Mouse (Mus musculus) gonadal fat pad, adult 2 months (tissue): ENCODE results near the gene Sbk1. TPM values are rescaled to one million over a fixed set of nuclear protein-coding genes. Genes with fewer than 3 reads are reported as not detected.
"Not testable (repeated sequence)": the region's sequence is repeated elsewhere in the genome, so short reads cannot be mapped to it uniquely, and the experiment has no call there.

ENCODE experiments used
- DNase-seq: peaks from one replicate; pipeline ENCODE4 v3.0.0-alpha.2; 2012; ENCODE audit warnings: low read depth
- polyA plus RNA-seq: library from polyadenylated mRNA; depleted of rRNA; stranded (reverse); fragments of >200 nt; gene quantifications from 2 replicates; pipeline ENCODE4 v1.2.3, GENCODE M21; 2012

The Sbk1 gene
- polyA plus RNA-seq, 1 experiment: 26.5 TPM

DNA sequence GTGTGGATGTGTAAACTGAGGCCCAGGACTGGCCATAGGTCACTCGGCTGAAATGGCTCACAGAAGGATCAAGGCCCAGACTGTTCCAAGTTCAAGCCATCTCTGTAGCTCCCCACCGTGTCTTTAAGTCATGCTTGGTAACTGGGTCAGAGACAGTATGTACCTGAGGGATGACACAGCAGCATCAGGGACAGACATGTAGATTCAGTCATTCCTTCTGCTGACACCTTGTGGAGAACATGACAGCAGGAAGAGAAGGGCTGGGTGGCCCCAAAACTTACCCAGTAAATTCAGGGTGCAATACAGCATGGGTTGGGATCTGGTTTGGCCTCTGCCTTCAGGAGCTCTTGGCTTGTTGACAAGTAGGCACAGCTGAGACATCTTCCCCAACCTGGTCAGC is 13.9 kb downstream of the Sbk1 start:
- no peak for DNase-seq

GRCm38 (mm10) chr7:126287493-126288103 is 15.2 kb downstream of the Sbk1 start:
- DNase-seq: no peak

GRCm38 (mm10) chr7:126288104-126288497 is 15.7 kb downstream of the Sbk1 start:
- no peak for DNase-seq

- no peak for DNase-seq
Measured at GRCm38 (mm10) chr7:126288571-126289091, 16.2 kb downstream of the Sbk1 start.

DNA sequence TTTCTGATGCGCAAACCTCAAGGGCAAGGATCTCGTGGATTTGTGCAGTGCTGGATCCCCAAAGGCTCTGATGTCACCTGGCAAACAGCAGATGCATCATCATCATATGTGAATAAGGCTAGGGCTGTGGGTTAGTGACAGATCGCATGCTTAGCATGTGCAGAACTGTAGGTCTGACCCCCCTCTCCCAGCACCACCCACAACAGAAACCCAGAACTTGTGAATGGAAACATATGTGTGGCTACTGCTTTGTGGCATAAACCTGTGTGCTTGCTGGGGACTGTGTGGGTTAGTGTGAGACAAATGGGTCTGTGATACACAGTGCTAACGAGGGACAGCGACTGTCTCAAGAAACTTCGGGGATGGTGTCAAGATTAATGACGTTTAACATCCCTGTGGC is 17.0 kb downstream of the Sbk1 start:
- DNase-seq: no peak

DNA sequence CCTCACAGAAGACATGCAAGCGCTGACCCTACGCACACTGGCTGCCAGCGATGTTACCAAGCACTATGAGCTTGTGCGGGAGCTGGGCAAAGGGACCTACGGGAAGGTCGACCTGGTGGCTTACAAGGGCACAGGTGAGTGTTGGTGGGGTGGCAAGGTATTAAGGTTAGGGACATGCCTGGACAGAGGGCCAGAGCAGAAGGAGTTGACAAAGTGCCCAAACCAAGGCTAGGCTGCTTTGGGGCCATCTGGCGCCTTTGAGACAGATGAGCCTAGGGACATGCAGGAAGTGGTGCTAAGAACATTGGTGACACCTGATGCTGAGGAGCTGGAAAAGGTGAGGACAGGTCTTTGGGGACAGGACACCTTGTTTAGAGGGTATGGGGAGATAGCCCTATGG is 17.5 kb downstream of the Sbk1 start:
- DNase-seq: no peak

- DNase-seq: no peak
Measured at GRCm38 (mm10) chr7:126291681-126292545, 19.5 kb downstream of the Sbk1 start.

DNA sequence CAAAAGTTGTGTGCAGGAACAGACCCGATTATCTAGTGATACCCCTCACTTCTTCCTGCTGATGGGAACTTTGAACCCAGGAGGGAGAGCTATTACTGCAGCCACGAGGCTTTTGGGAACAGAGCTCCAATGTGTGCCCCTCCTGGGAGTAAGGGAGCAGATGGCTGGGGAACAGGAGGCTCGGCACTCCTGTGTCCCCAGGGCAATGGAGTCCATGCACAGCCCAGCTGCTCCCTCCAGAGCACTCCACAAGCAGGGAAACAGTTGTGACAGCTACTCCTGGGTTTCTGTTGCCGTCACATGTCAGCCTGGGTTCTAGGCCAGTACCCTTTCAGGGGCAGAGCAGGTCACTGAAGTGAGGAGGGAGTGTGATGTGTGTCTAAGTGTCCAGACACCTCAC is 20.7 kb downstream of the Sbk1 start:
- no peak for DNase-seq

DNA sequence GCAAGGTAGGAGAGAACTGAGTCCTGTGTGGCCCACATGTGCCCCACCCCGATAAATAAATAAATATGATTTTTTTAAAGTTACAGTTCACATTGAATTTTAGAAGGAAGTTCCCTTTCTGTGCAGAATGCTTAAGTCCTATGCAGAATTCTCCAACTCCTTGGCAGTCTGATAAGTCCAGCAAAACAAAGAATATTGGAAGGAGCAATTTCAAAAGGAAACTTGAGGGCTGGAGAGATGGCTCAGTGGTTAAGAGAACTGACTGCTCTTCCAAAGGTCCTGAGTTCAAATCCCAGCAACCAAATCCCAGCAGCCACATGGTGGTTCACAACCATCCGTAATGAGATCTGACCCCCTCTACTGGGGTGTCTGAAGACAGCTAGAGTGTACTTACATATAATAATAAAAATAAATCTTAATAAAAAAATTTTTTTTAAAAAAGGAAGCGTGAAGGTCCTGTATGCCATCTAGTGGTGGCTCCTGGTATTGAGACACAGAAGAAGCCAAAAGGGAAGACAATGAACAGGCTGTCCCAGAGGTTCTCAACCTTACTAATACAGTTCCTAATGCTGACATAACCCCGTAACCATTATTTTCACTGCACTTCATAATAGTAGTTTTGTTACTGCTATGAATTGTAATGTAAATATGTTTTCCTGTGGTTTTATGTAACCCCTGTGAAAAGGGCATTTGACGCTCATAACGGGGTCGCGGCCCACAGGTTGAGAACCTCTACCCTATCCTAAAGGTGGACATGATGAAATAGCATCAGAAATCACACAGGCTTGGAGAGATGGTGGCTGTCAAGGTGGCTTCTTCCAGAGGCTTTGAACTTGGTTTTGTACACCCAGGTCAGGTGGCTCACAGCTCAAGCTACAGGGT is 25.4 kb downstream of the Sbk1 start:
- no peak for DNase-seq

GRCm38 (mm10) chr7:126298856-126299255 is 26.4 kb downstream of the Sbk1 start:
- DNase-seq: no peak

DNA sequence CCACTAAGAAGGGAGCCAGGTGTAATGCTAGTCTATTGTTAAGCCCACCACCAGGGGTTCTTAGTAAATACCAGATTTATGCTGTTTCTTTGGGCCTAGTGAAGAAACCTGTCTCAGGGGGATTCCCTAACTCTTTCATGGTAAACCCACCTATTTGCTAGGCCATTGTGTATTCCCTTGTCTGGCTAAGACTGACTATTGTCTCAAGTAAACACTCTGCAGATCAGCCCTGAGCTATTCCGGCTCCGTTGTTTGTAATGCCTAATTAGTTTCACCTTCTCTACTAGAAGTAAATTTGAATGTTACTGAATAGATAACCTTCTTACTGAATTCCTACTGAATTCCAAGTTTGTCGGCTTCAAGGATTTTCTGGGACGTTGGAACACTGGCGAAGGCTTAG is 29.4 kb downstream of the Sbk1 start:
- DNase-seq: not testable (repeated sequence)

DNA sequence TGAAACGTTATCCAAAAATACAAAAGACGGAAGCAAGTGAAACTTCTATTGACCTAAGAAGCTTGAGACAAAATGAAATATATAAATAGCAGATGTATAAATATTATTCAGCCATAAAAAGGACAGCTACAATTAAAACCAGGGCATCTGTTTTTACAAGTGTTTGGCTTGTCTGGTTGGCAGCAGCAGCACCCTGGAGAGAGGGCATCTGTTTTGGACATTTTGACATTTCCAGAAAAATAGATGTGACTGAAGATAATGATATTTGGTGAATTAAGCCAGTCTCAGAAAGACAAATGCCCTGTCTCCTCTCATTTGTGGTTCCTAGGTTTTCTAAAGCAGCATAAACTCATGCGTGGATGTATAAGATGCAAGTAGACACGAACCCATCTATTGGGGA is 39.4 kb downstream of the Sbk1 start:
- no peak for DNase-seq

DNA sequence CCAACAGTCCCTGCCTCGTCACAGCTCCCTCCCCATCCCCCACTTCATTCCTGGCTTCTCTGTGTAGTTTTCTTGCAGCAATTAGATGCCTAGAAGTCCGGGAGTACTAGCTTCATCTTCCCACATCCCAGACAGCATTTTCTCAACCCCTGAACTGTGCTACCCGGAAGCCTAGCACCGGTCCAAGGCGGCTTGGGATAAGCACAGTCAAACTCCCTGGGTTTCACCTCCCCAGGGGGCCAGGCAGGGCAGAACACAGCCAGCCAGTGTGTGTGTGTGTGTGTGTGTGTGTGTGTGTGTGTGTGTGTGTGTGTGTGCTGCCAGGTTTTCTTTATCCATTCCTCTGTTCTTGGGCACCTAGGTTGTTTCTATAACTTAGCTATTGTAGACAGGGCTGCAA is 40.9 kb downstream of the Sbk1 start:
- DNase-seq: no peak

DNA sequence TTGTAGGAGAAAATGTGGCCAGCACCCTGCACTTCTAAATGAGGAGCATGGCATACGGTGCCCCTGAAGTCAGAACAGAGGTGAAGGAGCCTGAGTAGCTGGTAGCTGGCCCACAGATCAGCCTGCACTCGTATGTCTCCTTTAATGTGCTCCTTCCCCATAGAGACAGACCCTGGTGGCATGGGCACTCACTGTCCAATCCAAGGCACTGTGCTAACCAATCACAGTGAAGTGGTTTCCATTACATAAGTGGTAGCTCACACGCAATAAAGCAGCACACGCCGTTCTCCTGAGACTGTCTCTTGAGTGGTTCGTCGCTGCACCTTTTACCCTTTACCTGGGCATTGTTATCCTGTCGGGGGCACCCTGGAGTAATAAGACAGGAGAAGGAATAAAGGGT is 41.9 kb downstream of the Sbk1 start:
- no peak for DNase-seq

DNA sequence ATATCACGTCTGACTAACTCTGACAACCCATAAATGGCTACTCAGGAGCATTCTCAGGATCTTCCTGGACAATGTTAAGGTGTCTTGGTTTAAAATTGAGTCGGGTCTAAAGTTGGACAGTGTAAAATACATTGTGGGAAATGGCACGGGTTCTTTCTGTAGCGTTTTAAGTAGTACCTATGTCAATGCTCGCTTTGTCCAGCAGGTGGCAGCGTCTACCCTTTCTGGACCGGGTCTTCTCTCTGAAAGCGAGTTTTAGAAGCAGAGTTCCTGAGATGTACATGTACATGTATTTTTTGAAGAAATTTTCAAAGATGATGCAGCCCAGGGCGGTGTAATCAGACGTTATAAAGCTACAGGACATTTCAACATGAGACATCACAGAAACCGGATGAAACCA is 51.3 kb downstream of the Sbk1 start:
- peak; percentile 10 for DNase-seq

- no peak for DNase-seq
Measured at GRCm38 (mm10) chr7:126324791-126325190, 52.4 kb downstream of the Sbk1 start.

- DNase-seq: not testable (repeated sequence)
Measured at GRCm38 (mm10) chr7:126325576-126326273, 53.3 kb downstream of the Sbk1 start.

DNA sequence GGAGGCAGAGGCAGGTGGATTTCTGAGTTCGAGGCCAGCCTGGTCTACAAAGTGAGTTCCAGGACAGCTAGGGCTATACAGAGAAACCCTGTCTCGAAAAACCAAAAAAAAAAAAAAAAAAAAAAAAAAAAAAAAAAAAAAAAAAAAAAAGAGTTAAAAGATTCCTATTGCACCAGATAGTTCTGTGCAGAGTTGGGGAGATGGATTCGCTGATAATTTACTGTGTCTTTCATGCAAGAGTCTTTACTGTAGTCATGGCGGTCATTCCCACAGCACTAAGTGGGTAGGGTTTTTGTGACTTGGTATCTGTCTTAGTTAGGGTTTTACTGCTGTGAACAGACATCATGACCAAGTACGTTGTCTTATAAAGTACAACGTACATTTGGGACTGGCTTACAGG is 56.4 kb downstream of the Sbk1 start:
- DNase-seq: not testable (repeated sequence)

DNA sequence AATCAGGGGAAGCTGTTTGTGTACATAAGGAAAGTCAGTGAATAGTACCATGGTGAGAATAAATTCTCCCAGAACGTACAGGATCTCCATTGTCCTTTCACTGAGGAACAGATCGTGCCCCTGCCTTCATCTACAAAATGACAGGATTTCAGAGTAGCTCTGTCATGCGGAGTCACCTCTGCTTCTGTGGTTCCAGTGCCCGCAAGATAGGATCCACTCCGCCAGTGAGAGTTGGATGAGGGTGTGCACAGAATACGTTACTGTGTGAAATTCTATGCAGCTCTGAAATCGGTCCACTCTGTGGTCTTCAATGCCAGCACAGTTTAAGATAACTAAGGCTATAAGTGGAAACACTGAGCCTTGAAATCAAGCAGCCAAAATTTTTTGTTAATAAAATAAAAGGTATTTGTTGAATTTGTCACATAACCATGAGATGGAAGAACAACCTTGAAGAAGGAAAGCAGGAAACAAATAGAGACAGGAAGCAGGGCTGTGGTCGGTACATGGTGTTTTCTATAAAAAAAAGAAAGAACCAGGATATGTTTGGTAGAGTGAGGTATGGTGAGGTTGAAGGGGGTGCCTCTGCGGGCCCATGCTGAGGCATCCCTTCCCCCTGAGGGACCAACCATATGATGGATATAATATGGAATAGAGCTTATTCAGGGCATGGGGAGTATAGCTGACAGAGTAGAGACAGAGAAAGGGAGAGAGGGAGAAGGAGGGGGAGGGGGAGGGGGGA is 57.7 kb downstream of the Sbk1 start:
- no peak for DNase-seq

DNA sequence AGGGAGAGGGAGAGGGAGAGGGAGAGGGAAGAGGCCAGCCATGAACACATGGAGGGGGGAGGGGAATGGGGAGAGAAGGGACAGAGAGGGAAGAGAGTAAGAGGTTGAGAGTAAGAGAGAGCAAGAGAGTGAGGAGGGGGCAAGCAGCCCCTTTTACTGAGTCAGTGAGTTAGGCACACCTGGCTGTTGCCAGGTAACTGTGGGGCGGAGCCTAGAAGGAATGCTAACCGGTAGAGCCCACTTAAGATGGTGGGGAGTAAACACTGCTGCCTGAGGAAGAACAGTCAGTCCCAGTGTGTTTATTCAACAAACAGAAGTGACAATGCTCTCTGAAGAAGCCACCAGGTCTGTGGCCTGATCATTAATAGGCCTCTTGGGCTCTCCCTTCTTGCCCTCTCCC is 58.3 kb downstream of the Sbk1 start:
- DNase-seq: no peak

GRCm38 (mm10) chr7:126332691-126333090 is 60.3 kb downstream of the Sbk1 start:
- no peak for DNase-seq
